Mouse (Mus musculus): ENCODE results near the gene Actl7b.

DNA sequence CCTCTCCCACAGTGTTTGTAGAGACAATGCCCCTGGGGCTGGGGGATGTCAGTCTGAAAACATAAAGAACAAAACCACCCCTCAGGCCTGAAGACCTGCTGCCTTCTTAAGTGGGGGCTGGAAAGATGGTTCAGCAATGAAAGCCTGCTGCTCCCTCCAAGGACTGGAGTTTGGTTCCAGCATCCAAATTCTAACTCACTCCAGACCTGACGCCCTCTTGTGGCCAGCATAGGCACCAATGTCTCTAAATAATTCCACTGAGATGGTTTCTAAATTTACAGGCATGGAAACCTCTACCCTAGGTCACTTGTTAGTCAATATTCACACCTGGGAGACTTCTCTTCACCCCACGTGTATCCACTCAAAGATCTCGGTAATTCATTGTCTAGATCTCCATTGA is 19.8 kb downstream of the Actl7b start:
- TF ChIP-seq CTCF (conservative IDR thresholded peaks at IDR 0.05 in 1 of 2, IDR thresholded peaks at IDR 0.05 in 1 of 2; ENCODE audit: low read depth in 2 of 2, low read length in 2 of 2): peak; percentile 54 to 69; a peak in 3 of 4 replicates
- no peak for TF ChIP-seq UBTF (IDR thresholded peaks at IDR 0.05; ENCODE audit: low read depth, low read length)
- no peak for TF ChIP-seq MAX (IDR thresholded peaks at IDR 0.05; ENCODE audit: low read length)
- TF ChIP-seq MYC (IDR thresholded peaks at IDR 0.05; ENCODE audit: low read depth, low read length): no peak
- TF ChIP-seq KAT2A (IDR thresholded peaks at IDR 0.05; ENCODE audit: insufficient replicate concordance, low read length): no peak
- no peak for TF ChIP-seq ETS1 (conservative IDR thresholded peaks at IDR 0.05; ENCODE audit: low read depth, low read length)
- no peak for TF ChIP-seq ZNF384 (IDR thresholded peaks at IDR 0.05; ENCODE audit: low read depth, low read length)
- no peak for TF ChIP-seq CHD2 (IDR thresholded peaks at IDR 0.05; ENCODE audit: low read length)
